Mouse (Mus musculus) hindbrain, embryonic 11.5 days (tissue): ENCODE data around the gene Plbd1. TPM values are rescaled to one million over a fixed set of nuclear protein-coding genes. Genes with fewer than 3 reads are reported as not detected.

ENCODE experiments used
- ATAC-seq: fragments of 200-750 bp; cut with Nextera tagmentation; 2 replicates; pipeline ENCODE4 v1.8.0; 2017; ENCODE audit warnings: mild to moderate bottlenecking, moderate TSS enrichment, moderate library complexity; ENCODE audit not compliant: low FRiP score
- DNase-seq: peaks from one replicate; pipeline ENCODE4 v3.0.0-alpha.2; 2015; ENCODE audit warnings: low spot score
- H3K27ac ChIP-seq: fragments of 300-500 bp; sonication (generic); 2 replicates; pipeline ENCODE4 v1.5.1; 2014; ENCODE audit warnings: mild to moderate bottlenecking, low read depth, low read length
- H3K27me3 ChIP-seq: fragments of 300-500 bp; sonication (generic); 2 replicates; pipeline ENCODE4 v1.6.1; 2014; ENCODE audit warnings: mild to moderate bottlenecking, low read length, moderate library complexity, mixed read lengths; ENCODE audit not compliant: control insufficient read depth, insufficient read depth
- H3K36me3 ChIP-seq: fragments of 300-500 bp; sonication (generic); 2 replicates; pipeline ENCODE4 v1.6.1; 2014; ENCODE audit warnings: mild to moderate bottlenecking, low read length, moderate library complexity, mixed read lengths; ENCODE audit not compliant: control insufficient read depth, insufficient read depth
- H3K4me1 ChIP-seq: fragments of 300-500 bp; sonication (generic); replicated peaks from 2 replicates; pipeline ENCODE4 v1.6.1; 2014; ENCODE audit warnings: low read length, mixed read lengths; ENCODE audit not compliant: control insufficient read depth, insufficient read depth
- H3K4me2 ChIP-seq: fragments of 300-500 bp; sonication (generic); replicated peaks from 2 replicates; pipeline ENCODE4 v1.6.1; 2014; ENCODE audit warnings: mild to moderate bottlenecking, low read depth, low read length
- H3K4me3 ChIP-seq: fragments of 300-500 bp; sonication (generic); 2 replicates; pipeline ENCODE4 v1.5.1; 2014; ENCODE audit warnings: low read depth, low read length
- H3K9ac ChIP-seq: fragments of 300-500 bp; sonication (generic); 2 replicates; pipeline ENCODE4 v1.6.1; 2014; ENCODE audit warnings: low read depth, low read length
- H3K9me3 ChIP-seq: fragments of 300-500 bp; sonication (generic); 2 replicates; pipeline ENCODE4 v1.6.1; 2016; ENCODE audit warnings: low read length; ENCODE audit not compliant: control insufficient read depth
- WGBS: fragments of 180-500 bp; shearing (Covaris S2); extraction: QIAGEN DNeasy Blood & Tissue Kit; methylation state at CpG from one replicate; pipeline ENCODE4 v1.1.7; 2014; 5-methylcytosine and 5-hydroxymethylcytosine counted together
- polyA plus RNA-seq: library from polyadenylated mRNA; unstranded; fragments of >200 nt; fragmentation: Nextera tagmentation; extraction: Ambion mirVana; gene quantifications from 2 replicates; pipeline ENCODE4 v1.2.1, GENCODE M21; 2014

The Plbd1 gene
- polyA plus RNA-seq, 1 experiment from 2014 or later = 2.6 TPM

DNA sequence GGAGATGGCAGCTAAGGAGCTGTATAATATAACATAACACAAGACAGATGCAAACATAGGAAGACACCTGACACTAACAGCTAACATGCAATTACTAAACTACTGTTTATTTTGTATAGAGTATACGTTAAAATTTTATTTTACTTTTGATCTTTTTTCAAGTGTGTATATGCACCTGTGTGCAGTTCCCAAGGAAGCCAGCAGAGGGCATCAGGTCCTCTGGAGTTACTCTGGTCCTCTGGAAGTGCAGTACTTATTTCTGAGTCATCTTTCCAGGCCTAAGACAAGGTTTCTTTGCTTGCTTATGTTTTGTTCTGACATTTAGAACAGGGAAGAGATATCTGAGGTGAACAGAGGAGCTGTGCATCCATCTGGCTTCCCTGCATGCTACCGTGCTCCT, 17.6 kb downstream of the Plbd1 start:
- H3K4me2 ChIP-seq = no peak overlapping the region
- DNase-seq (no peak), ATAC-seq (no peak)
- H3K27me3 ChIP-seq = no peaks in the 10 kb centered on the region
- no peak overlapping the region for H3K4me3 ChIP-seq
- no peak overlapping the region for H3K27ac ChIP-seq
- H3K4me1 ChIP-seq = no peaks in the 10 kb centered on the region
- H3K9me3 ChIP-seq = no peaks in the 10 kb centered on the region
- 96% methylated on average over 2 of the region's 2 CpGs for WGBS
- no peak overlapping the region for H3K9ac ChIP-seq
- H3K36me3 ChIP-seq = no peaks in the 10 kb centered on the region

DNA sequence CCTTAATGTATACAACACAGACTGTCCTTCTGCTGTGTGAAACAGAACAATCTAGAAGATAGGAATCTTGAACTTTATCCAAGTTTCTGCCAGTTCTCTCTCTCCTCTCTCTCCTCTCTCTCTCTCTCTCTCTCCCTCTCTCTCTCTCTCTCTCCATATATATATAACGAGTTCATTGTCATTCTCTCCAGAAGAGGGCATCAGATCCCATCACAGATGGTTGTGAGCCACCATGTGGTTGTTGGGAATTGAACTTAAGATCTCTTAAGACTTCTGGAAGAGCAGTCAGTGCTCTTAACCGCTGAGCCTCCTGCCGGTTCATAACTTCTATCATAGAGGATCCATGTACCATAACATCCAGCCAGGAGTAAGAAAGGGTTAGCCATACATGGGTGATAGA, 26.7 kb downstream of the Plbd1 start:
- Histone ChIP-seq H3K27me3 (no peaks in the 10 kb centered on the region), H3K27ac (no peak overlapping the region), H3K4me1 (no peaks in the 10 kb centered on the region), H3K9me3 (no peaks in the 10 kb centered on the region), H3K36me3 (no peaks in the 10 kb centered on the region), H3K4me3 (no peak overlapping the region), H3K4me2 (no peak overlapping the region), H3K9ac (no peak overlapping the region)
- ATAC-seq (no peak), DNase-seq (no peak)
- 73% methylated on average over 3 of the region's 3 CpGs for WGBS

- no peak overlapping the region for H3K9ac ChIP-seq
- DNase-seq = no peak
- no peaks in the 10 kb centered on the region for H3K27me3 ChIP-seq
- no peaks in the 10 kb centered on the region for H3K9me3 ChIP-seq
- no peak overlapping the region for H3K4me3 ChIP-seq
- no peaks in the 10 kb centered on the region for H3K36me3 ChIP-seq
- ATAC-seq = no peak
- H3K4me2 ChIP-seq = no peak overlapping the region
- 82% methylated on average over 6 of the region's 6 CpGs for WGBS
- no peaks in the 10 kb centered on the region for H3K4me1 ChIP-seq
- no peak overlapping the region for H3K27ac ChIP-seq
Observed at GRCm38 (mm10) chr6:136633719-136634118, 28.0 kb downstream of the Plbd1 start.

- H3K9ac ChIP-seq = no peak overlapping the region
- no peaks in the 10 kb centered on the region for H3K36me3 ChIP-seq
- H3K4me1 ChIP-seq = no peaks in the 10 kb centered on the region
- H3K9me3 ChIP-seq = no peaks in the 10 kb centered on the region
- no peak overlapping the region for H3K4me3 ChIP-seq
- no peaks in the 10 kb centered on the region for H3K27me3 ChIP-seq
- WGBS = 88% methylated on average over 3 of the region's 3 CpGs
- H3K27ac ChIP-seq = no peak overlapping the region
- H3K4me2 ChIP-seq = no peak overlapping the region
- ATAC-seq (no peak), DNase-seq (no peak)
Observed at GRCm38 (mm10) chr6:136633154-136633553, 28.6 kb downstream of the Plbd1 start.

- 85% methylated on average over 13 of the region's 13 CpGs for WGBS
- DNase-seq = no peak
Observed at GRCm38 (mm10) chr6:136631945-136632534, 29.7 kb downstream of the Plbd1 start.

GRCm38 (mm10) chr6:136631519-136631918, 30.2 kb downstream of the Plbd1 start:
- H3K36me3 ChIP-seq = no peaks in the 10 kb centered on the region
- H3K4me1 ChIP-seq = no peaks in the 10 kb centered on the region
- no peak overlapping the region for H3K27ac ChIP-seq
- no peak for ATAC-seq
- DNase-seq = no peak
- 86% methylated on average over 8 of the region's 8 CpGs for WGBS
- no peak overlapping the region for H3K9ac ChIP-seq
- H3K27me3 ChIP-seq = no peaks in the 10 kb centered on the region
- no peak overlapping the region for H3K4me3 ChIP-seq
- H3K9me3 ChIP-seq = no peaks in the 10 kb centered on the region
- no peak overlapping the region for H3K4me2 ChIP-seq

More at GRCm38 (mm10) chr6:136631945-136632534, 29.7 kb downstream of the Plbd1 start:
- H3K27me3 ChIP-seq = no peaks in the 10 kb centered on the region
- H3K4me3 ChIP-seq = no peak overlapping the region
- ATAC-seq = no peak
- H3K9me3 ChIP-seq = no peaks in the 10 kb centered on the region
- H3K27ac ChIP-seq = no peak overlapping the region
- no peaks in the 10 kb centered on the region for H3K4me1 ChIP-seq
- H3K9ac ChIP-seq = no peak overlapping the region
- no peak overlapping the region for H3K4me2 ChIP-seq
- H3K36me3 ChIP-seq = no peaks in the 10 kb centered on the region

DNA sequence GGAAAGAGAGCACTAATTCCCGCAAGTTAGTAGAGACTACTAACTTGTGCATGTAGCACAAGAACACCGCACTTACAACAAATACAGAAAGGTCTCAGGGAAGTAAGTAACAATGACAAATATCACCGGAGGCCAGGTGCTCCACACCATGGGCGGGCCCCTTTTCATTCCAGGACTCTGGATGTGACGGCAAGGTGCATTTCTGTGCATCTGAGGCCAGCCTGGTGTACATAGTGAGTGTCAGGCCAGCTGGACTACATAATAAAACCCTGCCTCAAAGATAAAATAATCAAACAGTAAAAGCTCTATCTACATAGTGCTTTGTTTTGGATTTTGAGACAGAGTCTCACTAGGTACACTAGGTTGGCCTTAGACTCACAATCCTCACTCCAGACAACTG, 32.1 kb downstream of the Plbd1 start:
- no peak overlapping the region for H3K4me3 ChIP-seq
- no peaks in the 10 kb centered on the region for H3K36me3 ChIP-seq
- 94% methylated on average over 5 of the region's 5 CpGs for WGBS
- no peaks in the 10 kb centered on the region for H3K27me3 ChIP-seq
- no peaks in the 10 kb centered on the region for H3K9me3 ChIP-seq
- ATAC-seq (no peak), DNase-seq (no peak)
- H3K4me1 ChIP-seq = no peaks in the 10 kb centered on the region
- no peak overlapping the region for H3K4me2 ChIP-seq
- H3K9ac ChIP-seq = no peak overlapping the region
- H3K27ac ChIP-seq = no peak overlapping the region

DNA sequence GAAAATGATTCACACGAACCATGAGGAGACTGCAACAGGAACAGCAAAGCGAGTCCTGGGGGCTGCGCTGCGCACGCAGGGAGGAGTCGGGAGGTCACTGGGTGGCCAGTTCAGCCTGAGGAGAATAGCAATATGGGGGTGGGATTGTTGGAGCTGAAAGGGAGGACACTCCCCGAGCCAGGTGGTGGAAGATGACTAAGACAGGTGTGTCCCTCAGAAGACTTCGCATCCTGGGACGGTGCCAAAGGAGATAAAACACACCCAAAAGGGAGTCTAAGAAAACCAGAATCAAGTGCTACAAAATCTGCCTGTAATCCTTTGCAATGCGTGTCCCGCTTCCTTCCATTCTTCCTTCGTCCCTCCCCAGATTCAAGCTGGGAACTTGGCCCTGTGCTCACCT, 36.3 kb downstream of the Plbd1 start:
- Histone ChIP-seq H3K4me3 (no peak overlapping the region), H3K9me3 (no peaks in the 10 kb centered on the region), H3K27ac (no peak overlapping the region), H3K27me3 (no peaks in the 10 kb centered on the region), H3K9ac (no peak overlapping the region), H3K36me3 (no peaks in the 10 kb centered on the region), H3K4me2 (no peak overlapping the region), H3K4me1 (no peaks in the 10 kb centered on the region)
- no peak for DNase-seq
- WGBS = 91% methylated on average over 12 of the region's 12 CpGs
- no peak for ATAC-seq

GRCm38 (mm10) chr6:136620361-136621139, 41.2 kb downstream of the Plbd1 start:
- Histone ChIP-seq H3K36me3 (no peaks in the 10 kb centered on the region), H3K27ac (no peak overlapping the region), H3K4me3 (no peak overlapping the region), H3K9ac (no peak overlapping the region), H3K27me3 (no peaks in the 10 kb centered on the region), H3K4me1 (no peaks in the 10 kb centered on the region), H3K4me2 (no peak overlapping the region), H3K9me3 (no peaks in the 10 kb centered on the region)
- 50% methylated on average over 17 of the region's 17 CpGs for WGBS
- DNase-seq = peak; percentile 91
- ATAC-seq = peak; percentile 59; the same call in 1 of the 2 replicates
